Mouse (Mus musculus): ENCODE measurements around the gene Ispd.

DNA sequence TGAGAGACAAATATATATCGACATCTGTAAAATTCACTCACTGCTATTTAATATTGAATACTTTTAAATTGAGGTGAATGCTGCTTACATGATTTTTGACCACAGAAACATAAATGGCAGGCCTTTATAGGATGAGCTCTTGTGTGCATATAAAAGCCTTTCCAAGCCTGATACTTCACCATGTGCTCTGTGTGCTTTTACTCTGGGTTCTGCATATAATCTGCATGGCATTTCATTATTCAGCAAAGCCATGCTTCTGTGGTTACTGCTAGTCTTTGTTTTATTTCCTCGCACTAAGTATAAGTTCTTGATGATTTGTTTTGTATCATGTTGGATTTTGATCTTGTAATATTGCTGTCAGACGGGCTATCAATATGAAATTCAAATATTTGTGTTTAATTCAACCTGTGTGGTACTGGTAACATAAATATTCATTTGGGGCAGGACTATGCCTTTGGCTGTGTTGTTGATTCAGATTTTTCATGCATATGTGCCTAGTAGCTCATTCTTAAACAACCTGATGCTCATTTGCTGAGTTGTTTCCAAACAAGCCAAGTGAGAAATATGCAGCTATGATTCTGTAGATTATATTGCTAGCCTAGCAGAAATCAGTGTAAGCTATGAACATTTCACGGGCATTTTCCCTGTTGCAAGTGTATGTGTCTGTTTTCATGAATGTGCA lies 189.3 kb downstream of the Ispd start:
- TF ChIP-seq EP300 (IDR thresholded peaks at IDR 0.05; ENCODE audit: low read depth) = no peak
- TF ChIP-seq CTCF (IDR thresholded peaks at IDR 0.05; ENCODE audit: low read depth) = no peak

All from liver, postnatal 0 days (tissue).